Mouse (Mus musculus) forebrain, postnatal 0 days (tissue): ENCODE measurements around the gene Tpcn2. TPM values are rescaled to one million over a fixed set of nuclear protein-coding genes. Genes with fewer than 3 reads are reported as not detected.
A peak's percentile ranks its signal among the peaks of the same experiment; 100 is the strongest.

Experiments used
- ATAC-seq: fragments of 200-750 bp; cut with Nextera tagmentation; 2 replicates; pipeline ENCODE4 v1.8.0; 2017; ENCODE audit warnings: mild to moderate bottlenecking, moderate library complexity
- DNase-seq: peaks from one replicate; pipeline ENCODE4 v3.0.0-alpha.2; 2015
- H3K27ac ChIP-seq: fragments of 300-500 bp; sonication (generic); 2 replicates; pipeline ENCODE4 v1.5.1; 2014; ENCODE audit warnings: low read depth, mild to moderate bottlenecking, antibody characterized with exemption, low read length, moderate library complexity, mixed read lengths
- H3K27me3 ChIP-seq: fragments of 300-500 bp; sonication (generic); 2 replicates; pipeline ENCODE4 v1.6.1; 2014; ENCODE audit warnings: mild to moderate bottlenecking, low read length, mixed read lengths; ENCODE audit not compliant: insufficient read depth
- H3K36me3 ChIP-seq: fragments of 300-500 bp; sonication (generic); 2 replicates; pipeline ENCODE4 v1.6.1; 2014; ENCODE audit warnings: mild to moderate bottlenecking, moderate library complexity; ENCODE audit not compliant: insufficient read depth
- H3K4me1 ChIP-seq: fragments of 300-500 bp; sonication (generic); 2 replicates; pipeline ENCODE4 v1.6.1; 2014; ENCODE audit warnings: antibody characterized with exemption; ENCODE audit not compliant: insufficient read depth
- H3K4me2 ChIP-seq: fragments of 300-500 bp; sonication (generic); 2 replicates; pipeline ENCODE4 v1.6.1; 2014; ENCODE audit warnings: low read depth, mild to moderate bottlenecking, moderate library complexity
- H3K4me3 ChIP-seq: fragments of 300-500 bp; sonication (generic); 2 replicates; pipeline ENCODE4 v1.5.1; 2014; ENCODE audit warnings: low read depth, low read length, mixed read lengths
- H3K9ac ChIP-seq: fragments of 300-500 bp; sonication (generic); 2 replicates; pipeline ENCODE4 v1.6.1; 2014; ENCODE audit warnings: mild to moderate bottlenecking
- H3K9me3 ChIP-seq: fragments of 300-500 bp; sonication (generic); 2 replicates; pipeline ENCODE4 v1.6.1; 2016; ENCODE audit warnings: low read length
- CTCF ChIP-seq: sonication (generic); IDR thresholded peaks from 2 replicates; pipeline ENCODE4 v1.5.1; 2016; ENCODE audit warnings: antibody characterized with exemption, control low read depth, low read depth
- WGBS: fragments of 180-500 bp; shearing (Covaris S2); extraction: QIAGEN DNeasy Blood & Tissue Kit; methylation state at CpG from one replicate; pipeline ENCODE4 v1.1.7; 2014; 5-methylcytosine and 5-hydroxymethylcytosine counted together
- polyA plus RNA-seq: library from polyadenylated mRNA; unstranded; fragments of >200 nt; fragmentation: Nextera tagmentation; extraction: Ambion mirVana; gene quantifications from 2 replicates; pipeline ENCODE4 v1.2.1, GENCODE M21; 2015
- total RNA-seq: library from RNA; depleted of rRNA; stranded (reverse); fragments of >200 nt; gene quantifications from 2 replicates; pipeline ENCODE4 v1.2.3, GENCODE M21; 2014

Tpcn2 gene
- total and polyA plus RNA-seq, 2 experiments from 2014 or later: 1.3 to 2.5 TPM

DNA sequence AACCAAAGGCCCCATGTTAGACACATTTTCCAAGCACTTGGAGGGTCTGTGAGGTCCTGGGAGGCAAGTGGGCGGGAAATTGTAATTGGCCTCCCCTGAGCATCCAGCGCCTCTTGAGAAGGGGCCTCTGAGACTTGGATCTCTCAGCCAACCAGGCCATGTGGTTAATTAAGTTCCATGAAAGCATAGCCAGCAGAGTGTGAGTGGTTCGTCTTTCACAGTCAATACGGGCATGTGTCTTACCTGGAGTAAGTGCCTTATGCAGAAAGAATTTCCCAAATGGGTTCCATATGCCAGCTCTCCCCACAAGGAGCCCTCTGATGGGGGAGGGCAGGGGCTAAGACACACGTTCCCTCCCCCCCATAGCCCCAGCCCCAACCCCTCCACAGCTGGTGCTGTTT, 104.1 kb downstream of the Tpcn2 start:
- H3K4me1 ChIP-seq: 0 out of 2 replicates have a peak, but pooled peaks cover 6% of the 10 kb centered on the region
- no peak for TF ChIP-seq CTCF
- H3K27ac ChIP-seq: no peak overlapping the region
- no peaks in the 10 kb centered on the region for H3K9me3 ChIP-seq
- ATAC-seq: no peak
- 30% methylated on average over 5 of the region's 5 CpGs for WGBS
- H3K9ac ChIP-seq: no peak overlapping the region
- DNase-seq: no peak
- no peak overlapping the region for H3K4me2 ChIP-seq
- no peaks in the 10 kb centered on the region for H3K36me3 ChIP-seq
- H3K27me3 ChIP-seq: no peaks in the 10 kb centered on the region
- H3K4me3 ChIP-seq: no peak overlapping the region

DNA sequence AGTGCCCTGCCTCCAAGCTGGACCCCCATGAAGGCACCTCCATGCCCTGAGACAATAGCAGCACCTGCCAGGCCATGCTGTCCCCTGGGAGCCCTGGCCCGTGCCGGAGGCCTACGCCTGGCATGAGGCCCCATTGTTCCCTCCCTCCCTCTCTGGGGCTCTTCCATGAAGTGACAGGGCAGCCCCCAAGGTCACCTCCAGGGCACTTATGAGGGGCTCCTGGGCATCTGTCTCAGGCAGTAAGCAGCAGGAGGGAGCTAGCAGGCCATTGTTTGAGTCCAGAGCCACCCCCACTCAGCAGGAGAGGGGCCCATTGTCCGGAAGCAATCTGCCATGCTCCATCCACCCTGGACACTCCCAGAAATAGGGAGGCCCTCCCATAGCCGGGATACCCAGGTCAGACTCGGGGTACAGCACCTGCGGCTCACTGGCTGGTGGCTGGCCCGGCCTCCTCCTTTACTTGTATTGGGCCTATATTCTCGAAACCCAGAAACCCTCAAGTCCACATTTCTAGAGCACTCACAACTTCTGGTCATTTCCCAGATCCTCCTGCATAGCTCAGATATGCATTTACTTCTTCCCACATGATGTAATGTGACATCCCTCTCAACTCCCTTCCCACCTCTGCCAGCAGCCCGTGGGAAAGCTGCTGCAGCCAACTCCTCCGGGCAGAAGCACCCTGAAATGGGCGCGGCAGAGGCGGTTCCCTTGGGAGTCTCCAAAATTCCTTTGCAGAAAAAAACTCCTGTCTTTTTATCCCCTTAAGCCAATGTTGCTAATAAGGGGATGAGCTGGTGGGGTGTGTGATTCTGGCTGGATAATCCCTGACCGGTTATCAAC, 106.8 kb downstream of the Tpcn2 start:
- no peak for DNase-seq
- Histone ChIP-seq H3K9ac (no peak overlapping the region), H3K4me1 (0 out of 2 replicates have a peak, but pooled peaks cover 6% of the 10 kb centered on the region), H3K27ac (no peak overlapping the region), H3K27me3 (no peaks in the 10 kb centered on the region), H3K36me3 (no peaks in the 10 kb centered on the region), H3K9me3 (no peaks in the 10 kb centered on the region), H3K4me3 (no peak overlapping the region), H3K4me2 (no peak overlapping the region)
- WGBS: 35% methylated on average over 15 of the region's 15 CpGs
- ATAC-seq: no peak
- no peak for TF ChIP-seq CTCF

DNA sequence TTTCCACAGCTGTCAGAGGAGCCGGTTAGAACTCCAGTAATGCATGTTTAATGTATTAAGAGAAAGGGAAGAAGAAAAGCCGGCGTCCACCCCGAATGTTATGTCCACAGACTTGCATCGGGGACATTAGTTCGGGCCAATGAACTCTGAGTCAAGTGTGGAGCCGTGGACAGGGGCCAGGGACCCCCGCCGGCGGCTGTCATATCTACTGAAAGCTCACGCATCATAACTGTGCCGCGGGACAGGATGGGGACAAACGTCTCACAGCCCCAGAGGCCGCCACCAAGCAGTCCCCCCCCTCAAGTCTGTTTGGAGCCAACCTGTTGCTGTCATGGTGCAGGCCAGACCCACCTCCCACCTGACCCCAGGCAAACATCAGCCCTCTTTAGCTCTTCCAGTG, 110.2 kb downstream of the Tpcn2 start:
- TF ChIP-seq CTCF: no peak
- H3K36me3 ChIP-seq: no peaks in the 10 kb centered on the region
- no peak overlapping the region for H3K4me2 ChIP-seq
- no peaks in the 10 kb centered on the region for H3K9me3 ChIP-seq
- 28% methylated on average over 15 of the region's 15 CpGs for WGBS
- no peak for ATAC-seq
- no peak overlapping the region for H3K4me3 ChIP-seq
- no peaks in the 10 kb centered on the region for H3K27me3 ChIP-seq
- no peaks in the 10 kb centered on the region for H3K4me1 ChIP-seq
- DNase-seq: no peak
- H3K27ac ChIP-seq: no peak overlapping the region
- H3K9ac ChIP-seq: no peak overlapping the region

DNA sequence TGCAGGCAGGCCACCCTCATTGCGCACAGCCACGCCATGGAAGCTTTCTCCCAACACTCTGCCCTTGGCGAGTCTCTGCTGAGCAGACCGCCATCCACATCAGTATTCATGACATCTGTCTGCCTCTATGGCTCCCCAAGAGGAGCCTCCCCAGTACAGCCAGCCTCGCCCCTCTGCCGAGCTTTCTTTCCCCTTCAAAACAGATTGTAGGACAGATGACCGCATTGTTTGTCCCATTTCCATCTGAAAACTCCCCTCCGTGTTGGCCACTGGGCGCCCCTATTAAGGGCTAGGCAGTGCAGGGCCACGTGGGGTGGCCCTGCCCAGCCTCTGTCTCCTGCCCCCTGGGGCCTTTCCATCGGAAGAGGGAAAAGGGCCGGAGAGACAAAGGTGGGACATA, 110.7 kb downstream of the Tpcn2 start:
- DNase-seq (no peak), ATAC-seq (peak; percentile 82)
- 4% methylated on average over 12 of the region's 12 CpGs for WGBS
- no peak overlapping the region for H3K9ac ChIP-seq
- H3K9me3 ChIP-seq: no peaks in the 10 kb centered on the region
- H3K36me3 ChIP-seq: no peaks in the 10 kb centered on the region
- no peak for TF ChIP-seq CTCF
- no peaks in the 10 kb centered on the region for H3K27me3 ChIP-seq
- no peaks in the 10 kb centered on the region for H3K4me1 ChIP-seq
- no peak overlapping the region for H3K4me3 ChIP-seq
- no peak overlapping the region for H3K4me2 ChIP-seq
- no peak overlapping the region for H3K27ac ChIP-seq

DNA sequence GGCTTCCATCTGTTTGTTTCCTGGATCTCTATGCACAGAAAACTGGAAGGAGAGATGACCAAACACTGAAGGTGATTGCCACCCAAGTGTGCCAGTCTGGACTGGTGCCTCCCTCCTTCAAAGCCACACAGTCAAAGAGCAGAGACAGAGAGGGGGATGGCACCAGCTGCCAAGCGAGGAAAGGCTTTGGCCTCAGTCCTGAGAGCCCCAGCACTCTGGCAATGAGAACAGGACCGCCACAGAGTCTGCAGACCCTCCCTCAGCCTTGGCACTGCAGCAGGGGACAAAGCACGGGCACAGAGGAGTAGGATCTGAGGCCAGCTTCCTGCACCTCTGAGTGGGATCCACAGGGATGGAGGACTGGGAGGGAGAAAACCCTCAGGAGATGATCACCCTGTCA, 114.1 kb downstream of the Tpcn2 start:
- DNase-seq (peak; percentile 41), ATAC-seq (peak; percentile 66)

DNA sequence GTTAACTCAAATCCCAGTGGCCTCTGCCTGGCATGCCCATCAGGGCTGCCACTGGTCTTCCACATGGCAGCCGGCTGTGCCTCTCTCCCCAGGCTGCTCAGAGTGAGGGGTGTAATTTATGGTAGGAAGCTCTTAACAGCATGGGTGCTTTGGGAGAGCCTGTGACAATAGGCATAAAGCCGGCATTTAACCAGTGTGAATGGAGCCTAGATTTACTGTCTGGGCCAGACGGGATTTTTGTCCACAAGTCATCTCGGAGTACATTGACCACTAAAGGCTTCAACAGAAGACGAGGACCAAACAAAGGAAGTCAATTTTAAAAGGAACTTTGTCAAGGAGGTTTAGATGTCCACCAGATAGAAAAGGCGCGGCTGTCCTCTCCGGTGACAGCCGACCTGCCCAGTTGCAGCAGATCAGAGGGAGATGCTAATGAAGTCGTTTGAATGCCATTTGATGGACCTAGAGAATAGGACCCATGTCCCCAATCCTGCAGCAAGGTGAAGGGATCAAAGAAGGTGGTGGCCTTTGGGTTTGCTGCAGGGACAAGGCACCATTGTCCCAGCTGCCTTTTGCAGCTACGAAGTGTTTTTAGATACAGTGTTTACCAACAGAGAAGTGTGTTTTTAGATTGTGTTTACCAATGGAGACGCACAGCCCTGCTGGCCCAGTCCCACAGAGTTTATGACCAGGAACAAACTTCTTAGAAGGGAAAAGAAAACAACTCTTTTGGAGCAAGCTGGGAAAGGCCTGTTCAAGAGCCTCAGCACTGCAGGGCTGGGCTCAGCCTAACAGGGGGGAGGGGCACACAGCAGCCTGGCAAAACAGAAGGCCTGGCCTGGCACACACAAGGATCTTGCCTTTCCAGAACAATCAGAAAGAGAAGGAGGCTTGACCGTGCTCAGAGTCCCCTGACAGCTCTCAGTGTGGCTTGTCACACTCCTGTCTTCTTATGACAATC, 124.2 kb downstream of the Tpcn2 start:
- no peaks in the 10 kb centered on the region for H3K36me3 ChIP-seq
- H3K9ac ChIP-seq: no peak overlapping the region
- no peaks in the 10 kb centered on the region for H3K9me3 ChIP-seq
- ATAC-seq (peak; percentile 66), DNase-seq (peak; percentile 29)
- H3K4me1 ChIP-seq: no peaks in the 10 kb centered on the region
- H3K27ac ChIP-seq: no peak overlapping the region
- no peak overlapping the region for H3K4me2 ChIP-seq
- 22% methylated on average over 13 of the region's 13 CpGs for WGBS
- TF ChIP-seq CTCF: no peak
- no peaks in the 10 kb centered on the region for H3K27me3 ChIP-seq
- no peak overlapping the region for H3K4me3 ChIP-seq

More for the DNA sequence above, 114.1 kb downstream of the Tpcn2 start:
- no peak for TF ChIP-seq CTCF
- Histone ChIP-seq H3K4me1 (no peaks in the 10 kb centered on the region), H3K4me3 (no peak overlapping the region), H3K9ac (no peak overlapping the region), H3K36me3 (no peaks in the 10 kb centered on the region), H3K27me3 (no peaks in the 10 kb centered on the region), H3K4me2 (no peak overlapping the region), H3K27ac (no peak overlapping the region), H3K9me3 (no peaks in the 10 kb centered on the region)
- WGBS: 34% methylated on average over 3 of the region's 3 CpGs

DNA sequence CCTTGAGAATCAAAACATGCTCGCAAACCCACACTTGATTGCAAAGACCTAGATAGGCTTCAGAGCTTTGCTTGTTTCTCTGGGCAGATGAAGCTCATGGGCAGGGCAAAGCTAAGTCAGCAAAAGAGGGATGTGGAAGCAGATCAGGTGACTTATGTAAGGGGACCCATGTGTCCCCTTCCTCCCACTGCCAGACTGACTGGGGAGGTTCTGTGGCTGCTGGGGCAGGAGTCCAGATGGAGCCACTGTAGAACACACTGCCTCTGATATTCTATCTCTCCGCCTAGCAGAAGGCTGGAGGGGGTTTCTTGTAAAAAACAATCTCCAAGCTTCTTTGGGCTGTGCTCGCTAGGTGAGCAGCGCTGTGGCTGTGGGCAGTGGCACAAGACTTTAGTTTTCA, 128.1 kb downstream of the Tpcn2 start:
- Histone ChIP-seq H3K4me3 (no peak overlapping the region), H3K36me3 (no peaks in the 10 kb centered on the region), H3K9me3 (no peaks in the 10 kb centered on the region), H3K27ac (no peak overlapping the region), H3K4me2 (no peak overlapping the region), H3K4me1 (no peaks in the 10 kb centered on the region), H3K9ac (no peak overlapping the region), H3K27me3 (no peaks in the 10 kb centered on the region)
- DNase-seq (no peak), ATAC-seq (no peak)
- WGBS: 83% methylated on average over 4 of the region's 4 CpGs
- TF ChIP-seq CTCF: no peak
